Mouse (Mus musculus) C2C12 (cell line): ENCODE results near the gene Btg1.

ENCODE experiments used
- CTCF ChIP-seq: IDR thresholded peaks from one replicate; pipeline ENCODE4 v1.5.1; 2011; ENCODE audit not compliant: control insufficient read depth, insufficient read depth, insufficient read length
- FOSL1 ChIP-seq: IDR thresholded peaks from one replicate; pipeline ENCODE4 v1.8.0; 2011; ENCODE audit warnings: mild to moderate bottlenecking, low read length; ENCODE audit not compliant: poor library complexity, insufficient read depth, severe bottlenecking
- MAX ChIP-seq: IDR thresholded peaks from one replicate; pipeline ENCODE4 v1.6.1; 2011; ENCODE audit warnings: mild to moderate bottlenecking, control low read depth
- MYOD1 ChIP-seq: IDR thresholded peaks from one replicate; pipeline ENCODE4 v1.6.1; 2011; ENCODE audit warnings: low read depth; ENCODE audit not compliant: control insufficient read depth, insufficient read length
- MYOG ChIP-seq: IDR thresholded peaks from one replicate; pipeline ENCODE4 v1.6.1; 2011; ENCODE audit not compliant: control insufficient read depth, insufficient read length; ENCODE audit errors: extremely low read depth
- USF1 ChIP-seq: IDR thresholded peaks from one replicate; pipeline ENCODE4 v1.6.1; 2011; ENCODE audit warnings: low read depth, mild to moderate bottlenecking, control low read depth, moderate library complexity

DNA sequence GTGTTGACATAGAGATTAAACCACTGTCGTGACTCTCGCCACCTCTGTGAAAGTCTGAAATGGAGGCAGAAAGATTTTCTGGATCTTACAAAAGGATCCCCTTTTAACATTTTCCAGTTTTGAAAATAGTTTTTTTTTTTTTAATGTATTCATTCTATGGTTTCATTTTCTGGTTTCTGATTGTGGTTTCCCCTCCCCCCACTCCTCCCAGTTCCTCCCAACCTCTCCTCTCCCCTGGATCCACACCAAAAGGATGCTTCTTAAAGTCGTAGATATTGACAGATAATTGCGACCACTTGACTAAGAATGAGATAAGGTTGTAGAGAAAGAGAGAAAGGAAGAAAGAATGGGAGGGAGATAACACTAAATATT is 16.3 kb downstream of the Btg1 start:
- TF ChIP-seq USF1 (no peak), MYOG (no peak), CTCF (no peak), MAX (no peak), FOSL1 (no peak), MYOD1 (no peak)
